Mouse (Mus musculus): ENCODE results near the gene Zfp622.

- TF ChIP-seq CTCF (conservative IDR thresholded peaks at IDR 0.05; ENCODE audit: insufficient read depth, insufficient read length, low read depth, low read length) (no peak), POLR2A (IDR thresholded peaks at IDR 0.05; ENCODE audit: low read depth, low read length) (no peak)
Measured at GRCm38 (mm10) chr15:25941514-25941913, 42.7 kb upstream of the Zfp622 start.

All from kidney, adult 2 months (tissue).